Mouse (Mus musculus): ENCODE data around the gene Hic1. TPM values are rescaled to one million over a fixed set of nuclear protein-coding genes. Genes with fewer than 3 reads are reported as not detected.

Hic1 gene
- polyA plus RNA-seq, 1 experiment from 2014 or later, result 1.9 TPM

- peak overlapping the region; percentile 41; the same call in 1 of the 2 replicates for H3K27ac ChIP-seq (ENCODE audit: low read depth, low read length)
- peaks cover 32% of the 10 kb centered on the region for H3K4me1 ChIP-seq (ENCODE audit: control insufficient read depth, insufficient read depth, low read depth, low read length)
- peak overlapping the region; percentile 73 for H3K9ac ChIP-seq (ENCODE audit: low read depth, low read length)
- H3K27me3 ChIP-seq (replicated peaks; ENCODE audit: control insufficient read depth, insufficient read depth, low read length), result peaks cover 9% of the 10 kb centered on the region
- H3K9me3 ChIP-seq (ENCODE audit: control insufficient read depth, low read length), result no peaks in the 10 kb centered on the region
- under 1% methylated on average over 71 of the region's 75 CpGs for WGBS
- ATAC-seq, result no peak
- peak overlapping the region; percentile 77 for H3K4me2 ChIP-seq (ENCODE audit: low read length)
- no peaks in the 10 kb centered on the region; the same call in 1 of the 2 replicates for H3K36me3 ChIP-seq (ENCODE audit: control insufficient read depth, insufficient read depth, low read length)
- H3K4me3 ChIP-seq (ENCODE audit: low read length), result peak overlapping the region; percentile 76
These were observed 3.1 kb upstream of the Hic1 start for GRCm38 (mm10) chr11:75172151-75173094.

GRCm38 (mm10) chr11:75171186-75171865 is 2.0 kb upstream of the Hic1 start:
- H3K9ac ChIP-seq (ENCODE audit: low read depth, low read length), result no peak overlapping the region
- H3K27ac ChIP-seq (ENCODE audit: low read depth, low read length), result no peak overlapping the region
- H3K36me3 ChIP-seq (ENCODE audit: control insufficient read depth, insufficient read depth, low read length), result no peaks in the 10 kb centered on the region
- peak overlapping the region; percentile 92 for H3K4me2 ChIP-seq (ENCODE audit: low read length)
- H3K9me3 ChIP-seq (ENCODE audit: control insufficient read depth, low read length), result no peaks in the 10 kb centered on the region
- peaks cover 36% of the 10 kb centered on the region for H3K4me1 ChIP-seq (ENCODE audit: control insufficient read depth, insufficient read depth, low read depth, low read length)
- WGBS, result 8% methylated on average over 17 of the region's 17 CpGs
- ATAC-seq, result no peak
- no peak overlapping the region for H3K4me3 ChIP-seq (ENCODE audit: low read length)
- H3K27me3 ChIP-seq (replicated peaks; ENCODE audit: control insufficient read depth, insufficient read depth, low read length), result peaks cover 20% of the 10 kb centered on the region

- H3K4me3 ChIP-seq (ENCODE audit: low read length), result peak overlapping the region; percentile 48
- peaks cover 31% of the 10 kb centered on the region for H3K27me3 ChIP-seq (replicated peaks; ENCODE audit: control insufficient read depth, insufficient read depth, low read length)
- peak; percentile 79 for ATAC-seq
- H3K4me1 ChIP-seq (ENCODE audit: control insufficient read depth, insufficient read depth, low read depth, low read length), result peaks cover 46% of the 10 kb centered on the region
- H3K9ac ChIP-seq (ENCODE audit: low read depth, low read length), result peak overlapping the region; percentile 52
- no peaks in the 10 kb centered on the region for H3K9me3 ChIP-seq (ENCODE audit: control insufficient read depth, low read length)
- H3K36me3 ChIP-seq (ENCODE audit: control insufficient read depth, insufficient read depth, low read length), result no peaks in the 10 kb centered on the region
- WGBS, result under 1% methylated on average over 36 of the region's 38 CpGs
- peak overlapping the region; percentile 92 for H3K4me2 ChIP-seq (ENCODE audit: low read length)
- H3K27ac ChIP-seq (ENCODE audit: low read depth, low read length), result peak overlapping the region; percentile 55
These were observed 925 bp upstream of the Hic1 start for GRCm38 (mm10) chr11:75170136-75170751.

GRCm38 (mm10) chr11:75168590-75169361 is 543 bp downstream of the Hic1 start:
- peak overlapping the region; percentile 66 for H3K27ac ChIP-seq (ENCODE audit: low read depth, low read length)
- peak overlapping the region; percentile 48 for H3K4me3 ChIP-seq (ENCODE audit: low read length)
- 2% methylated on average over 49 of the region's 83 CpGs for WGBS
- no peak for ATAC-seq
- H3K4me2 ChIP-seq (ENCODE audit: low read length), result peak overlapping the region; percentile 92
- H3K9me3 ChIP-seq (ENCODE audit: control insufficient read depth, low read length), result no peaks in the 10 kb centered on the region
- H3K9ac ChIP-seq (ENCODE audit: low read depth, low read length), result peak overlapping the region; percentile 65
- peaks cover 41% of the 10 kb centered on the region for H3K4me1 ChIP-seq (ENCODE audit: control insufficient read depth, insufficient read depth, low read depth, low read length)
- no peaks in the 10 kb centered on the region for H3K36me3 ChIP-seq (ENCODE audit: control insufficient read depth, insufficient read depth, low read length)
- peaks cover 45% of the 10 kb centered on the region for H3K27me3 ChIP-seq (replicated peaks; ENCODE audit: control insufficient read depth, insufficient read depth, low read length)

- Histone ChIP-seq H3K4me2 (ENCODE audit: low read length) (peak overlapping the region; percentile 92), H3K9ac (ENCODE audit: low read depth, low read length) (peak overlapping the region; percentile 65), H3K27me3 (replicated peaks; ENCODE audit: control insufficient read depth, insufficient read depth, low read length) (peaks cover 54% of the 10 kb centered on the region), H3K4me1 (ENCODE audit: control insufficient read depth, insufficient read depth, low read depth, low read length) (peaks cover 39% of the 10 kb centered on the region), H3K27ac (ENCODE audit: low read depth, low read length) (peak overlapping the region; percentile 66), H3K36me3 (ENCODE audit: control insufficient read depth, insufficient read depth, low read length) (peaks cover 2% of the 10 kb centered on the region), H3K4me3 (ENCODE audit: low read length) (peak overlapping the region; percentile 48), H3K9me3 (ENCODE audit: control insufficient read depth, low read length) (no peaks in the 10 kb centered on the region)
- no peak for ATAC-seq
- WGBS, result 9% methylated on average over 43 of the region's 63 CpGs
These were observed 1.4 kb downstream of the Hic1 start for GRCm38 (mm10) chr11:75167643-75168589.

GRCm38 (mm10) chr11:75166861-75167642 is 2.3 kb downstream of the Hic1 start:
- peaks cover 6% of the 10 kb centered on the region for H3K36me3 ChIP-seq (ENCODE audit: control insufficient read depth, insufficient read depth, low read length)
- H3K27ac ChIP-seq (ENCODE audit: low read depth, low read length), result peak overlapping the region; percentile 12; the same call in 1 of the 2 replicates
- peaks cover 38% of the 10 kb centered on the region for H3K4me1 ChIP-seq (ENCODE audit: control insufficient read depth, insufficient read depth, low read depth, low read length)
- no peak for ATAC-seq
- peak overlapping the region; percentile 34 for H3K4me3 ChIP-seq (ENCODE audit: low read length)
- no peaks in the 10 kb centered on the region for H3K9me3 ChIP-seq (ENCODE audit: control insufficient read depth, low read length)
- peak overlapping the region; percentile 52 for H3K4me2 ChIP-seq (ENCODE audit: low read length)
- H3K27me3 ChIP-seq (replicated peaks; ENCODE audit: control insufficient read depth, insufficient read depth, low read length), result peaks cover 58% of the 10 kb centered on the region
- 5% methylated on average over 60 of the region's 68 CpGs for WGBS
- H3K9ac ChIP-seq (ENCODE audit: low read depth, low read length), result peak overlapping the region; percentile 56

GRCm38 (mm10) chr11:75166193-75166842 is 3.0 kb downstream of the Hic1 start:
- Histone ChIP-seq H3K4me3 (ENCODE audit: low read length) (peak overlapping the region; percentile 34), H3K9ac (ENCODE audit: low read depth, low read length) (peak overlapping the region; percentile 56), H3K36me3 (ENCODE audit: control insufficient read depth, insufficient read depth, low read length) (peaks cover 6% of the 10 kb centered on the region), H3K4me2 (ENCODE audit: low read length) (peak overlapping the region; percentile 52), H3K27me3 (replicated peaks; ENCODE audit: control insufficient read depth, insufficient read depth, low read length) (peaks cover 58% of the 10 kb centered on the region), H3K9me3 (ENCODE audit: control insufficient read depth, low read length) (no peaks in the 10 kb centered on the region), H3K4me1 (ENCODE audit: control insufficient read depth, insufficient read depth, low read depth, low read length) (peaks cover 35% of the 10 kb centered on the region), H3K27ac (ENCODE audit: low read depth, low read length) (no peak overlapping the region)
- no peak for ATAC-seq
- WGBS, result 7% methylated on average over 44 of the region's 55 CpGs

Data from hindbrain, embryonic 16.5 days (tissue).